Mouse (Mus musculus): ENCODE results near the gene Far1. TPM values are rescaled to one million over a fixed set of nuclear protein-coding genes. Genes with fewer than 3 reads are reported as not detected.

The Far1 gene
- polyA plus RNA-seq, 1 experiment: 17.9 TPM

GRCm38 (mm10) chr7:113502453-113502852, 11.2 kb upstream of the Far1 start:
- no peak overlapping the region for H3K4me3 ChIP-seq (ENCODE audit: control insufficient read depth, low read depth, low read length)
- H3K4me1 ChIP-seq (ENCODE audit: control insufficient read depth, insufficient read depth, low read length): no peaks in the 10 kb centered on the region
- H3K27ac ChIP-seq (ENCODE audit: control insufficient read depth, insufficient read depth, low read depth, low read length): no peak overlapping the region
- no peak for TF ChIP-seq CTCF (IDR thresholded peaks at IDR 0.05; ENCODE audit: control insufficient read depth, insufficient read depth, insufficient replicate concordance, low read depth, low read length)
- TF ChIP-seq POLR2A (IDR thresholded peaks at IDR 0.05; ENCODE audit: control insufficient read depth, low read depth, low read length): no peak
- no peaks in the 10 kb centered on the region for H3K36me3 ChIP-seq (ENCODE audit: control insufficient read depth, insufficient read depth, low read length)
- no peaks in the 10 kb centered on the region for H3K27me3 ChIP-seq (ENCODE audit: control insufficient read depth, insufficient read depth, low read length)

- Histone ChIP-seq H3K27ac (ENCODE audit: control insufficient read depth, insufficient read depth, low read depth, low read length) (no peak overlapping the region), H3K4me3 (ENCODE audit: control insufficient read depth, low read depth, low read length) (no peak overlapping the region), H3K4me1 (ENCODE audit: control insufficient read depth, insufficient read depth, low read length) (no peaks in the 10 kb centered on the region), H3K36me3 (ENCODE audit: control insufficient read depth, insufficient read depth, low read length) (no peaks in the 10 kb centered on the region), H3K27me3 (ENCODE audit: control insufficient read depth, insufficient read depth, low read length) (no peaks in the 10 kb centered on the region)
- TF ChIP-seq CTCF (IDR thresholded peaks at IDR 0.05; ENCODE audit: control insufficient read depth, insufficient read depth, insufficient replicate concordance, low read depth, low read length) (no peak), POLR2A (IDR thresholded peaks at IDR 0.05; ENCODE audit: control insufficient read depth, low read depth, low read length) (no peak)
Measured at GRCm38 (mm10) chr7:113505047-113505446, 8.6 kb upstream of the Far1 start.

DNA sequence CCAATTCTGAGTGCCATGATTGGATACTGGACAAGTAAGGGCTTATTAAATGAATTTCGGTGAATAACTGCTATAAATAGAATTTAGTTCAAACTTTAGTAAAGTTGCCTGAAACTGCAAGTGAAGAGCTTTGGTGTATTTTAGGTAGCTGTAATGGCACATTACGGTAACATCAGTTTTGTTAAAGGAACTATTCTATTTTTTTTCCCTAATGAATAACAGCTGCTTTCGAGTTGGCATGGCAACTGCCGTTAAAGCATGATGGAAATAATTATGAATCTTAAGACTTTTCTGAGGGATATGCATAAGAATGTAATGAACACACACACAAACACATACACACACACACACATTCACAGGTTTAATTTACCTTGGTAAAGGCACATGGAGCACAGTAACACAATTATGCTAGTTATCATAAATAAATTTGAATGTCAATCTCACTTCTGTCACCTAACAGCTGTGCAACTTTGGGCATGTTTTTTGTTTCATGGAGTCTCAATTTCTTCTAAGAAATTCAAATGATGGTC, 8.1 kb upstream of the Far1 start:
- no peak overlapping the region for H3K27ac ChIP-seq (ENCODE audit: control insufficient read depth, insufficient read depth, low read depth, low read length)
- H3K4me1 ChIP-seq (ENCODE audit: control insufficient read depth, insufficient read depth, low read length): no peaks in the 10 kb centered on the region
- H3K27me3 ChIP-seq (ENCODE audit: control insufficient read depth, insufficient read depth, low read length): no peaks in the 10 kb centered on the region
- no peak for TF ChIP-seq CTCF (IDR thresholded peaks at IDR 0.05; ENCODE audit: control insufficient read depth, insufficient read depth, insufficient replicate concordance, low read depth, low read length)
- TF ChIP-seq POLR2A (IDR thresholded peaks at IDR 0.05; ENCODE audit: control insufficient read depth, low read depth, low read length): no peak
- H3K4me3 ChIP-seq (ENCODE audit: control insufficient read depth, low read depth, low read length): no peak overlapping the region
- no peaks in the 10 kb centered on the region for H3K36me3 ChIP-seq (ENCODE audit: control insufficient read depth, insufficient read depth, low read length)

GRCm38 (mm10) chr7:113507846-113508245, 5.8 kb upstream of the Far1 start:
- H3K27ac ChIP-seq (ENCODE audit: control insufficient read depth, insufficient read depth, low read depth, low read length): no peak overlapping the region
- H3K36me3 ChIP-seq (ENCODE audit: control insufficient read depth, insufficient read depth, low read length): no peaks in the 10 kb centered on the region
- no peak overlapping the region for H3K4me3 ChIP-seq (ENCODE audit: control insufficient read depth, low read depth, low read length)
- peaks cover 3% of the 10 kb centered on the region; the same call in 1 of the 2 replicates for H3K4me1 ChIP-seq (ENCODE audit: control insufficient read depth, insufficient read depth, low read length)
- no peaks in the 10 kb centered on the region for H3K27me3 ChIP-seq (ENCODE audit: control insufficient read depth, insufficient read depth, low read length)
- no peak for TF ChIP-seq CTCF (IDR thresholded peaks at IDR 0.05; ENCODE audit: control insufficient read depth, insufficient read depth, insufficient replicate concordance, low read depth, low read length)
- no peak for TF ChIP-seq POLR2A (IDR thresholded peaks at IDR 0.05; ENCODE audit: control insufficient read depth, low read depth, low read length)

- H3K36me3 ChIP-seq (ENCODE audit: control insufficient read depth, insufficient read depth, low read length): no peaks in the 10 kb centered on the region
- no peaks in the 10 kb centered on the region for H3K27me3 ChIP-seq (ENCODE audit: control insufficient read depth, insufficient read depth, low read length)
- peaks cover 7% of the 10 kb centered on the region; the same call in 1 of the 2 replicates for H3K4me1 ChIP-seq (ENCODE audit: control insufficient read depth, insufficient read depth, low read length)
- TF ChIP-seq POLR2A (IDR thresholded peaks at IDR 0.05; ENCODE audit: control insufficient read depth, low read depth, low read length) (no peak), CTCF (IDR thresholded peaks at IDR 0.05; ENCODE audit: control insufficient read depth, insufficient read depth, insufficient replicate concordance, low read depth, low read length) (no peak)
- H3K4me3 ChIP-seq (ENCODE audit: control insufficient read depth, low read depth, low read length): no peak overlapping the region
- H3K27ac ChIP-seq (ENCODE audit: control insufficient read depth, insufficient read depth, low read depth, low read length): no peak overlapping the region
Measured at GRCm38 (mm10) chr7:113511396-113511795, 2.2 kb upstream of the Far1 start.

DNA sequence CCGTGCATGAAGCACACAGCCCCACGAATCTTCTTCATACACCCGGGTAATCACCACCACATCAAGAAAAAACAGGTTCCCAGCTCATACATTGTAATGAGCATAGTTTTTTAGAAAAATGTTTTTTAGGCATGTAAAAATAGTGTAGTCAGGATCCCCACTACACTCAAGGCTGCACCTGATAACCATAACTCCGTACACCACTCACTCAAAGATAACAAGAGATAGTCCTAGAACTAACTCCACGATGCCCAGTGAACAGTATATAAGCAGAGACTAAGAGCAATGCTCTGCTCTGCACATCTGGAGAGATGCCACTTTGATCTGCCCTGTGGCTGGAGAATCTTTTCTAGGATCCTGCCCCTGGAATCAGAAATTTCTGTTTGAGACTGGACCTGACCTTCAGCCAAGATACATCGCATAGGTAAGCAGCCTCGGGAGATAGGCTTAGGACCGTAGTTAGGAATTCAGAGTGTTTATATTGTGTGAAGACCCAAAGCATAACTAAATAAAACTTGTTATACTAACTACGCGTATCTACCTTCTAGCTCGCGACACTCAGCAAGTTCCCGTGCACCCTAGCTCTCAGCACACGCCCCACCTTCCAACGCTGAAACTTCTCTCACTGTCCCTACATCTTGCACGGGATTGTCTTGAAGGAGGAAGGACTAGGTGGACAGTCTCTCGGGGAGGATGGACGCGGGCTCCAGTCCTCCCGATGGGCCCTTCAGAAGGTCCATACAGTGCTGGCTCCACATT, 928 bp upstream of the Far1 start:
- no peaks in the 10 kb centered on the region for H3K36me3 ChIP-seq (ENCODE audit: control insufficient read depth, insufficient read depth, low read length)
- H3K27me3 ChIP-seq (ENCODE audit: control insufficient read depth, insufficient read depth, low read length): no peaks in the 10 kb centered on the region
- TF ChIP-seq CTCF (IDR thresholded peaks at IDR 0.05; ENCODE audit: control insufficient read depth, insufficient read depth, insufficient replicate concordance, low read depth, low read length): no peak
- no peak for TF ChIP-seq POLR2A (IDR thresholded peaks at IDR 0.05; ENCODE audit: control insufficient read depth, low read depth, low read length)
- peaks cover 7% of the 10 kb centered on the region; the same call in 1 of the 2 replicates for H3K4me1 ChIP-seq (ENCODE audit: control insufficient read depth, insufficient read depth, low read length)
- peak overlapping the region; percentile 82 for H3K4me3 ChIP-seq (ENCODE audit: control insufficient read depth, low read depth, low read length)
- peak overlapping the region; percentile 89 for H3K27ac ChIP-seq (ENCODE audit: control insufficient read depth, insufficient read depth, low read depth, low read length)

DNA sequence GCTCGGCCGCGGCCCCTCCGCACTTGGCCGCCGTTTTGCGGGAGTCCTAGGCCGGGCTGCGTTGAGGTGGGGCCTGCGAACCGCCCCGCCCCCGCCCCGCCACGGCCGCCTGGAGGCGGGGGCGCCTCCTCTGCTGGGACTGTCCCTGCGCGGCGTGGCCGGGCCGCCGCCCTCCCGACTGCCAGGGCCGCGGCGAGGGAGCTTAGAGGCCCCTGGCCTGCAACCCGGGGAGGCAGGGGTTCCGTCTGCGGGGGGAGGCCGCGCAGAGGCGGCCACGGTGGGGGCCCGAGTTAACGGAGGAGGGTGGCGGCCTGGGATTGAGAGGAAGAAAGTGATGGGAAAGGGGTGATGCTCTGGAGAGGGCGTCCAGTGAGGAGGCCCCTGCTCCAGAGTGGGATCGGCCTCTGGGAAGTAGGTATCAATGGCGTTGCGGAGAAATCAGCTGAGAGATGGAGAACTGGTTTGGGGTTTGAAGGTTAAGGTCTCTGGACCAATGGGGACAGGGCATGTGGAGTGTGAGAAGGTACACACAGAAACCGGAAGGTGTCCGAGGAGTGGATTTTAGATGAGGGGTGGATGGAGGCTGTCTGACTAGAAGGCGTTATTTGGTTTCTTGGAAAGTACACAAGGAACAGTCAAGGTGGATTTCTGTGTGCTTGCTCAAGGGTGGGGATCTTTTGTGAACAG, 472 bp downstream of the Far1 start:
- Histone ChIP-seq H3K27me3 (ENCODE audit: control insufficient read depth, insufficient read depth, low read length) (no peaks in the 10 kb centered on the region), H3K4me3 (ENCODE audit: control insufficient read depth, low read depth, low read length) (peak overlapping the region; percentile 82), H3K4me1 (ENCODE audit: control insufficient read depth, insufficient read depth, low read length) (peaks cover 7% of the 10 kb centered on the region; the same call in 1 of the 2 replicates), H3K36me3 (ENCODE audit: control insufficient read depth, insufficient read depth, low read length) (no peaks in the 10 kb centered on the region), H3K27ac (ENCODE audit: control insufficient read depth, insufficient read depth, low read depth, low read length) (peak overlapping the region; percentile 82)
- TF ChIP-seq CTCF (IDR thresholded peaks at IDR 0.05; ENCODE audit: control insufficient read depth, insufficient read depth, insufficient replicate concordance, low read depth, low read length) (no peak), POLR2A (IDR thresholded peaks at IDR 0.05; ENCODE audit: control insufficient read depth, low read depth, low read length) (no peak; the same call in 1 of the 2 replicates)
